Mouse (Mus musculus) layer of hippocampus, adult 9-10 months (tissue): ENCODE measurements at regions not wholly inside any gene's neighbourhood (a gene's known extent, or its start where the extent isn't known, plus 50 kb on each side); places are given as distances from the start of the nearest gene placed in this dataset.

ENCODE experiments used
- DNase-seq: peaks from one replicate; pipeline ENCODE4 v3.0.0; 2022; ENCODE audit warnings: low spot score

- DNase-seq, result no peak
Measured at GRCm38 (mm10) chr5:58286680-58287223, 569.0 kb downstream of the Pcdh7 start.

- no peak for DNase-seq
Measured at GRCm38 (mm10) chr5:58291261-58291660, 573.5 kb downstream of the Pcdh7 start.

GRCm38 (mm10) chr5:58294903-58295302 lies 577.1 kb downstream of the Pcdh7 start:
- DNase-seq, result no peak

GRCm38 (mm10) chr5:58331356-58331755 lies 613.6 kb downstream of the Pcdh7 start:
- peak; percentile 1 for DNase-seq
